Mouse (Mus musculus): Measurements from ENCODE around the gene Olfr960. TPM values are rescaled to one million over a fixed set of nuclear protein-coding genes. Genes with fewer than 3 reads are reported as not detected.

The Olfr960 gene
- total RNA-seq, 1 experiment: not detected

- H3K9me3 ChIP-seq (ENCODE audit: control insufficient read depth, insufficient read depth, low read depth, low read length): no peaks in the 10 kb centered on the region
- no peak overlapping the region for H3K9ac ChIP-seq (ENCODE audit: insufficient read depth, low read depth, low read length, poor library complexity, severe bottlenecking)
- H3K4me3 ChIP-seq (ENCODE audit: insufficient read depth in 1 of 2, low read depth in 1 of 2, low read length in 2 of 2, poor library complexity in 1 of 2, severe bottlenecking in 1 of 2): peak overlapping the region in 1 of 2 experiments; percentile 51; a peak in 2 of 4 replicates
Observed at GRCm38 (mm10) chr9:39603333-39603845, 17.8 kb upstream of the Olfr960 start.

GRCm38 (mm10) chr9:39603999-39604453 is 17.1 kb upstream of the Olfr960 start, which contains the start of gene AW551984:
AW551984 (minus strand) TSS chr9:39604403.
- TF ChIP-seq HCFC1 (IDR thresholded peaks at IDR 0.05; ENCODE audit: borderline replicate concordance, insufficient read depth, low read length): no peak
- TF ChIP-seq MAFK (IDR thresholded peaks at IDR 0.05; ENCODE audit: insufficient read depth, low read depth, low read length): no peak
- no peak for TF ChIP-seq ZC3H11A (IDR thresholded peaks at IDR 0.05; ENCODE audit: borderline replicate concordance, low read depth, low read length)
- TF ChIP-seq ZNF384 (IDR thresholded peaks at IDR 0.05; ENCODE audit: low read depth, low read length): no peak
- no peak for TF ChIP-seq CHD2 (IDR thresholded peaks at IDR 0.05; ENCODE audit: low read depth, low read length)
- no peak within 1 kb of the TSS for H3K27ac ChIP-seq (ENCODE audit: insufficient read depth, low read depth, low read length, poor library complexity, severe bottlenecking)
- in situ Hi-C loops (cut with MboI; ENCODE audit: low sequenced_read_pairs in 2 of 2, unreplicated experiment in 2 of 2): no loop called here

More at GRCm38 (mm10) chr9:39603333-39603845, 17.8 kb upstream of the Olfr960 start:
- in situ Hi-C loops (cut with MboI; ENCODE audit: low sequenced_read_pairs in 2 of 2, unreplicated experiment in 2 of 2): no loop called here
- no peak overlapping the region for H3K27ac ChIP-seq (ENCODE audit: insufficient read depth, low read depth, low read length, poor library complexity, severe bottlenecking)
- H3K36me3 ChIP-seq (ENCODE audit: control insufficient read depth, insufficient read depth, low read length, poor library complexity, severe bottlenecking): no peaks in the 10 kb centered on the region
- peak; percentile 16 for DNase-seq (ENCODE audit: low read depth, low spot score)
- peaks cover 3 to 4% of the 10 kb centered on the region in 2 experiments; a peak in 3 of 4 replicates for H3K4me1 ChIP-seq (ENCODE audit: control insufficient read depth in 2 of 2, insufficient read depth in 2 of 2, low read length in 2 of 2, poor library complexity in 1 of 2)
- TF ChIP-seq HCFC1 (IDR thresholded peaks at IDR 0.05; ENCODE audit: borderline replicate concordance, insufficient read depth, low read length): no peak
- TF ChIP-seq MAFK (IDR thresholded peaks at IDR 0.05; ENCODE audit: insufficient read depth, low read depth, low read length): no peak
- no peak for TF ChIP-seq CHD2 (IDR thresholded peaks at IDR 0.05; ENCODE audit: low read depth, low read length)

GRCm38 (mm10) chr9:39608497-39608896 is 12.7 kb upstream of the Olfr960 start:
- no peak overlapping the region for H3K4me3 ChIP-seq (ENCODE audit: insufficient read depth in 1 of 2, low read depth in 1 of 2, low read length in 2 of 2, poor library complexity in 1 of 2, severe bottlenecking in 1 of 2)
- DNase-seq (ENCODE audit: low read depth, low spot score): no peak
- no peak overlapping the region for H3K27ac ChIP-seq (ENCODE audit: insufficient read depth, low read depth, low read length, poor library complexity, severe bottlenecking)
- no peak overlapping the region for H3K9ac ChIP-seq (ENCODE audit: insufficient read depth, low read depth, low read length, poor library complexity, severe bottlenecking)
- peaks cover 0 to 2% of the 10 kb centered on the region in 2 experiments; a peak in 1 of 4 replicates for H3K4me1 ChIP-seq (ENCODE audit: control insufficient read depth in 2 of 2, insufficient read depth in 2 of 2, low read length in 2 of 2, poor library complexity in 1 of 2)
- no peaks in the 10 kb centered on the region for H3K36me3 ChIP-seq (ENCODE audit: control insufficient read depth, insufficient read depth, low read length, poor library complexity, severe bottlenecking)
- TF ChIP-seq CHD2 (IDR thresholded peaks at IDR 0.05; ENCODE audit: low read depth, low read length) (no peak), ZC3H11A (IDR thresholded peaks at IDR 0.05; ENCODE audit: borderline replicate concordance, low read depth, low read length) (no peak), ZNF384 (IDR thresholded peaks at IDR 0.05; ENCODE audit: low read depth, low read length) (no peak), MAFK (IDR thresholded peaks at IDR 0.05; ENCODE audit: insufficient read depth, low read depth, low read length) (no peak), HCFC1 (IDR thresholded peaks at IDR 0.05; ENCODE audit: borderline replicate concordance, insufficient read depth, low read length) (no peak)
- H3K9me3 ChIP-seq (ENCODE audit: control insufficient read depth, insufficient read depth, low read depth, low read length): no peaks in the 10 kb centered on the region
- in situ Hi-C loops (cut with MboI; ENCODE audit: low sequenced_read_pairs in 2 of 2, unreplicated experiment in 2 of 2): no loop called here

More at GRCm38 (mm10) chr9:39603999-39604453, 17.1 kb upstream of the Olfr960 start, which contains the start of gene AW551984:
- H3K4me1 ChIP-seq (ENCODE audit: control insufficient read depth in 2 of 2, insufficient read depth in 2 of 2, low read length in 2 of 2, poor library complexity in 1 of 2): peaks cover 3 to 4% of the 10 kb centered on the region in 2 experiments; a peak in 3 of 4 replicates
- H3K4me3 ChIP-seq (ENCODE audit: insufficient read depth in 1 of 2, low read depth in 1 of 2, low read length in 2 of 2, poor library complexity in 1 of 2, severe bottlenecking in 1 of 2): peak within 1 kb of the TSS in 1 of 2 experiments; percentile 51; a peak in 2 of 4 replicates
- H3K36me3 ChIP-seq (ENCODE audit: control insufficient read depth, insufficient read depth, low read length, poor library complexity, severe bottlenecking): no peaks in the 10 kb centered on the region
- no peak within 1 kb of the TSS for H3K9ac ChIP-seq (ENCODE audit: insufficient read depth, low read depth, low read length, poor library complexity, severe bottlenecking)
- DNase-seq (ENCODE audit: low read depth, low spot score): peak; percentile 20
- H3K9me3 ChIP-seq (ENCODE audit: control insufficient read depth, insufficient read depth, low read depth, low read length): no peaks in the 10 kb centered on the region

- TF ChIP-seq CHD2 (IDR thresholded peaks at IDR 0.05; ENCODE audit: low read depth, low read length) (no peak), ZC3H11A (IDR thresholded peaks at IDR 0.05; ENCODE audit: borderline replicate concordance, low read depth, low read length) (no peak), MAFK (IDR thresholded peaks at IDR 0.05; ENCODE audit: insufficient read depth, low read depth, low read length) (no peak), HCFC1 (IDR thresholded peaks at IDR 0.05; ENCODE audit: borderline replicate concordance, insufficient read depth, low read length) (no peak), ZNF384 (IDR thresholded peaks at IDR 0.05; ENCODE audit: low read depth, low read length) (no peak)
- no peak for DNase-seq (ENCODE audit: low read depth, low spot score)
- Histone ChIP-seq H3K4me1 (ENCODE audit: control insufficient read depth in 2 of 2, insufficient read depth in 2 of 2, low read length in 2 of 2, poor library complexity in 1 of 2) (no peaks in the 10 kb centered on the region), H3K4me3 (ENCODE audit: insufficient read depth in 1 of 2, low read depth in 1 of 2, low read length in 2 of 2, poor library complexity in 1 of 2, severe bottlenecking in 1 of 2) (no peak within 1 kb of the TSS), H3K9ac (ENCODE audit: insufficient read depth, low read depth, low read length, poor library complexity, severe bottlenecking) (no peak within 1 kb of the TSS), H3K9me3 (ENCODE audit: control insufficient read depth, insufficient read depth, low read depth, low read length) (no peaks in the 10 kb centered on the region), H3K27ac (ENCODE audit: insufficient read depth, low read depth, low read length, poor library complexity, severe bottlenecking) (no peak within 1 kb of the TSS), H3K36me3 (ENCODE audit: control insufficient read depth, insufficient read depth, low read length, poor library complexity, severe bottlenecking) (no peaks in the 10 kb centered on the region)
- in situ Hi-C loops (cut with MboI; ENCODE audit: low sequenced_read_pairs in 2 of 2, unreplicated experiment in 2 of 2): no loop called here
Observed at GRCm38 (mm10) chr9:39610355-39610754, 10.8 kb upstream of the Olfr960 start, which contains the start of gene Olfr148. Olfr148 (plus strand) TSS chr9:39610655.

All from ES-E14 (cell line).